Mouse (Mus musculus): ENCODE measurements around the gene Trim2.

DNA sequence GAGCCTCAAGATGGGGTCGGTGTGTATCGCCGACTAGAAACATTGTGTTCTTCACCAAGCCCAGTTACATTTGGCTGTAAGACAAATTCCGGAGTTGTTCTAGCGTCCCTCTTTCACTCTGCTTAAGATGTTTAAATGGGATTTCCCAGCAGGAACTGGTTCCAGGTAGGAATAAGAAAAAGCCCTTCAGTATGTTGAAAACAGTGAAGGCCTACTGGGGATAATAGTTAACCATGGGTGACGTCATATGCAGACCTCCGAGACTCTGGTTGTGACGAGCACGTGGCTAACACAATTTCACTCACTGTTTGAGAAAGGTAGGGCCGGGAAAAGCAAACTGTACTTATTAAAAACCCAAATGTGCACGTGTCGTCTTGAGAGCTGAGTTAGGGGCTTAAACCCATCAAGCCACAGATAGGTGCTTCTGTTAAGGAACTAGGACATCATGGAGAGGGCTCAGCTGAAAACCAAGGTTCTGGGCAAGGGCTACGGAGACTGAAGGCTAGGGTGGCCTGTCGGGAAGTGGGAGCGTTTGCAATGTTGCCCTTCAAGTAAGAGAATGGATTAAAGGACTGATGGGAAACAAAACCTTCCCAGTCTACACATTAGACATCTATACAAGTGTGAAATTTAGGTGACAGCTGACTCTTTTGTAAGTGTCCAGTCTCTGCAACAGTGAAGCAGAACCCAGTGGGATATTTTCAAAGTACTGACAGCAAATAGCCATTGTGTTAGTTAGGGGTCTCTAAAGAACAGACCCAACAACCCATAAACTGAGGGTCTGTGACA lies 761 bp downstream of the Trim2 start:
- no peak for TF ChIP-seq CEBPB (IDR thresholded peaks at IDR 0.05; ENCODE audit: low read depth)
- no peak for TF ChIP-seq CTCF (IDR thresholded peaks at IDR 0.05; ENCODE audit: control insufficient read depth, insufficient read depth, insufficient read length)
- no peak for TF ChIP-seq MAX (IDR thresholded peaks at IDR 0.05)
- no peak for TF ChIP-seq USF1 (IDR thresholded peaks at IDR 0.05; ENCODE audit: low read depth)

All from C2C12 (cell line).